Mouse (Mus musculus) embryonic facial prominence, embryonic 11.5 days (tissue): ENCODE measurements around the gene Eif3m. TPM values are rescaled to one million over a fixed set of nuclear protein-coding genes. Genes with fewer than 3 reads are reported as not detected.

Experiments
- ATAC-seq: fragments of 200-750 bp; cut with Nextera tagmentation; replicated peaks from 2 replicates; pipeline ENCODE4 v1.8.0; 2017; ENCODE audit warnings: low read depth; ENCODE audit not compliant: insufficient number of reproducible peaks, low FRiP score, low TSS enrichment
- DNase-seq: peaks from one replicate; pipeline ENCODE4 v3.0.0-alpha.2; 2015; ENCODE audit warnings: low spot score
- H3K27ac ChIP-seq: fragments of 300-500 bp; sonication (generic); replicated peaks from 2 replicates; pipeline ENCODE4 v1.5.1; 2014; ENCODE audit warnings: mild to moderate bottlenecking, low read depth, low read length, control low read depth
- H3K27me3 ChIP-seq: fragments of 300-500 bp; sonication (generic); 2 replicates; pipeline ENCODE4 v1.6.1; 2014; ENCODE audit warnings: mild to moderate bottlenecking, low read length, moderate library complexity, mixed read lengths; ENCODE audit not compliant: control insufficient read depth, insufficient read depth
- H3K36me3 ChIP-seq: fragments of 300-500 bp; sonication (generic); replicated peaks from 2 replicates; pipeline ENCODE4 v1.6.1; 2014; ENCODE audit warnings: low read depth, mild to moderate bottlenecking, low read length, moderate library complexity, mixed read lengths; ENCODE audit not compliant: control insufficient read depth, insufficient read depth
- H3K4me1 ChIP-seq: fragments of 300-500 bp; sonication (generic); 2 replicates; pipeline ENCODE4 v1.6.1; 2014; ENCODE audit warnings: low read length, mixed read lengths; ENCODE audit not compliant: control insufficient read depth, insufficient read depth
- H3K4me2 ChIP-seq: fragments of 300-500 bp; sonication (generic); 2 replicates; pipeline ENCODE4 v1.6.1; 2014; ENCODE audit warnings: low read depth, mild to moderate bottlenecking, control low read depth, low read length, moderate library complexity
- H3K4me3 ChIP-seq: fragments of 300-500 bp; sonication (generic); 2 replicates; pipeline ENCODE4 v1.5.1; 2014; ENCODE audit warnings: low read depth, low read length, control low read depth
- H3K9ac ChIP-seq: fragments of 300-500 bp; sonication (generic); replicated peaks from 2 replicates; pipeline ENCODE4 v1.6.1; 2014; ENCODE audit warnings: mild to moderate bottlenecking, control low read depth, low read length
- H3K9me3 ChIP-seq: fragments of 300-500 bp; sonication (generic); replicated peaks from 2 replicates; pipeline ENCODE4 v1.6.1; 2016; ENCODE audit warnings: mild to moderate bottlenecking, low read length, inconsistent platforms, mixed read lengths; ENCODE audit not compliant: control insufficient read depth
- WGBS: fragments of 180-500 bp; shearing (Covaris S2); extraction: QIAGEN DNeasy Blood & Tissue Kit; methylation state at CpG from one replicate; pipeline ENCODE4 v1.1.7; 2014; 5-methylcytosine and 5-hydroxymethylcytosine counted together
- polyA plus RNA-seq: library from polyadenylated mRNA; unstranded; fragments of >200 nt; fragmentation: Nextera tagmentation; extraction: Ambion mirVana; gene quantifications from 2 replicates; pipeline ENCODE4 v1.2.1, GENCODE M21; 2014

The Eif3m gene
- 342 and 351 TPM in 2 replicates for polyA plus RNA-seq

- H3K27ac ChIP-seq = no peak within 1 kb of the TSS; the same call in 1 of the 2 replicates
- H3K36me3 ChIP-seq = no peaks in the 10 kb centered on the region
- DNase-seq (peak; percentile 96), ATAC-seq (peak; percentile 99)
- no peaks in the 10 kb centered on the region for H3K4me1 ChIP-seq
- H3K27me3 ChIP-seq = no peaks in the 10 kb centered on the region
- H3K4me3 ChIP-seq = peak within 1 kb of the TSS; percentile 84
- H3K4me2 ChIP-seq = peak within 1 kb of the TSS; percentile 67
- H3K9me3 ChIP-seq = no peaks in the 10 kb centered on the region
- under 1% methylated on average over 25 of the region's 25 CpGs for WGBS
- peak within 1 kb of the TSS; percentile 91 for H3K9ac ChIP-seq
Measured at GRCm38 (mm10) chr2:105016967-105017287, at the start of gene Eif3m. TSS of gene Eif3m (minus strand) at chr2:105017080.

GRCm38 (mm10) chr2:105062741-105063372, 46.0 kb upstream of the Eif3m start:
- no peak for ATAC-seq

GRCm38 (mm10) chr2:105058577-105059116, 41.8 kb upstream of the Eif3m start:
- no peak overlapping the region for H3K4me3 ChIP-seq
- no peak overlapping the region for H3K27ac ChIP-seq
- H3K9ac ChIP-seq = no peak overlapping the region
- ATAC-seq (no peak), DNase-seq (no peak)
- H3K4me1 ChIP-seq = no peaks in the 10 kb centered on the region
- no peaks in the 10 kb centered on the region for H3K9me3 ChIP-seq
- H3K27me3 ChIP-seq = no peaks in the 10 kb centered on the region
- no peak overlapping the region for H3K4me2 ChIP-seq
- no peaks in the 10 kb centered on the region for H3K36me3 ChIP-seq
- 74% methylated on average over 7 of the region's 7 CpGs for WGBS

More at GRCm38 (mm10) chr2:105062741-105063372, 46.0 kb upstream of the Eif3m start:
- H3K9ac ChIP-seq = no peak overlapping the region
- no peak overlapping the region for H3K4me3 ChIP-seq
- H3K36me3 ChIP-seq = no peaks in the 10 kb centered on the region
- H3K4me2 ChIP-seq = no peak overlapping the region
- 55% methylated on average over 7 of the region's 7 CpGs for WGBS
- H3K9me3 ChIP-seq = no peaks in the 10 kb centered on the region
- no peak overlapping the region for H3K27ac ChIP-seq
- no peaks in the 10 kb centered on the region for H3K27me3 ChIP-seq
- no peaks in the 10 kb centered on the region for H3K4me1 ChIP-seq
- no peak for DNase-seq

- 74% methylated on average over 1 of the region's 1 CpGs for WGBS
- no peak overlapping the region for H3K27ac ChIP-seq
- ATAC-seq (no peak), DNase-seq (no peak)
- H3K36me3 ChIP-seq = no peaks in the 10 kb centered on the region
- H3K4me3 ChIP-seq = no peak overlapping the region
- H3K4me1 ChIP-seq = no peaks in the 10 kb centered on the region
- no peak overlapping the region for H3K4me2 ChIP-seq
- no peaks in the 10 kb centered on the region for H3K27me3 ChIP-seq
- H3K9ac ChIP-seq = no peak overlapping the region
- H3K9me3 ChIP-seq = no peaks in the 10 kb centered on the region
Measured at GRCm38 (mm10) chr2:105055529-105055928, 38.6 kb upstream of the Eif3m start.

DNA sequence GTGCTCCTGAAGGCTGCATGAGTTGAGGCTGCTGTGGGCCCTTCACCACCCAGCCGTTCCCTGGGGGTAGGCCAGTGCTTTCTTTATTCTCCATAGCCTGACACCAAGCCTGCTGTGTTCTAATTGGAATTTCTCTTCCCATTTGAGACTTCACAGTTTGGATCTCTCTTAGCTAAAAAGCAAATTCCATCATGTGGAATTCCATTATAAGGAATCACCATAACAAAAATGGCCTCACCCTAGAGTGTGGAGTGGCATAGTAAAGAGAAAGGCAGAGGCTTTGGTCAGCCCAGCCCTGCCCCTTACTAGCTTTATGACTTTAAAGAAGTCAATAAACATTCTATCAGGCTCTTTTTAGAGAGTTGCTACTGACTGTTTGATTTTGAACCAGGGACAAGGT, 31.4 kb upstream of the Eif3m start:
- H3K27me3 ChIP-seq = no peaks in the 10 kb centered on the region
- no peak overlapping the region for H3K9ac ChIP-seq
- DNase-seq (no peak), ATAC-seq (no peak)
- H3K36me3 ChIP-seq = no peaks in the 10 kb centered on the region
- no peak overlapping the region for H3K4me2 ChIP-seq
- H3K4me1 ChIP-seq = no peaks in the 10 kb centered on the region
- no peak overlapping the region for H3K4me3 ChIP-seq
- H3K9me3 ChIP-seq = no peaks in the 10 kb centered on the region
- WGBS = 55% methylated on average over 1 of the region's 1 CpGs
- no peak overlapping the region for H3K27ac ChIP-seq

GRCm38 (mm10) chr2:105043152-105043551, 26.3 kb upstream of the Eif3m start:
- Histone ChIP-seq H3K27me3 (no peaks in the 10 kb centered on the region), H3K9me3 (no peaks in the 10 kb centered on the region), H3K4me1 (no peaks in the 10 kb centered on the region), H3K27ac (no peak overlapping the region), H3K9ac (no peak overlapping the region), H3K36me3 (no peaks in the 10 kb centered on the region), H3K4me3 (no peak overlapping the region), H3K4me2 (no peak overlapping the region)
- WGBS = 86% methylated on average over 4 of the region's 4 CpGs
- ATAC-seq (no peak), DNase-seq (no peak)

GRCm38 (mm10) chr2:105040859-105041258, 24.0 kb upstream of the Eif3m start:
- no peak for ATAC-seq

DNA sequence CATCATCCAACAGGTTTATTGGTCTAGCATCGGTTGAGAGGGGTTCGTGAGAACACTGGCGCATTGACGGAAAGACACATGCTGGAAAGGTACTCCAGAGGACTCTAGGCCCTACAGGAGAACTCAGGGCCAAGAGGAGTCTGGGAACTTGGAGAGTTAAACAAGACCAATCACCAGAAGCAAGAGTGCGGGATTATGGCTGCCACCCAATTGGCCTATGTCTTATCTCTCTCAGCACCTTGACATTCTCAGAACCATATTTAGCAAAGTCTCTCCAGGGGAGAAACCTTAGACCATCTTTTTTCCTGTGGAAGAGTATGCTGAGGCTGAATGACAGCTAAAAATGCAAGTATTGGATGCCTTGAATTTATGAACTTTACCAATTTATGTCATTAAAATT, 22.0 kb upstream of the Eif3m start:
- ATAC-seq (no peak), DNase-seq (no peak)
- H3K4me1 ChIP-seq = no peaks in the 10 kb centered on the region
- H3K36me3 ChIP-seq = no peaks in the 10 kb centered on the region
- no peak overlapping the region for H3K9ac ChIP-seq
- H3K27me3 ChIP-seq = no peaks in the 10 kb centered on the region
- no peak overlapping the region for H3K4me2 ChIP-seq
- no peaks in the 10 kb centered on the region for H3K9me3 ChIP-seq
- no peak overlapping the region for H3K4me3 ChIP-seq
- WGBS = 90% methylated on average over 5 of the region's 5 CpGs
- no peak overlapping the region for H3K27ac ChIP-seq

More at GRCm38 (mm10) chr2:105040859-105041258, 24.0 kb upstream of the Eif3m start:
- WGBS = 76% methylated on average over 4 of the region's 4 CpGs
- Histone ChIP-seq H3K4me2 (no peak overlapping the region), H3K9ac (no peak overlapping the region), H3K4me3 (no peak overlapping the region), H3K4me1 (no peaks in the 10 kb centered on the region), H3K27me3 (no peaks in the 10 kb centered on the region), H3K27ac (no peak overlapping the region), H3K9me3 (no peaks in the 10 kb centered on the region), H3K36me3 (no peaks in the 10 kb centered on the region)
- DNase-seq = no peak
